ENCODE assay signal across 10 mouse cellular contexts in the genomic region with DNA sequence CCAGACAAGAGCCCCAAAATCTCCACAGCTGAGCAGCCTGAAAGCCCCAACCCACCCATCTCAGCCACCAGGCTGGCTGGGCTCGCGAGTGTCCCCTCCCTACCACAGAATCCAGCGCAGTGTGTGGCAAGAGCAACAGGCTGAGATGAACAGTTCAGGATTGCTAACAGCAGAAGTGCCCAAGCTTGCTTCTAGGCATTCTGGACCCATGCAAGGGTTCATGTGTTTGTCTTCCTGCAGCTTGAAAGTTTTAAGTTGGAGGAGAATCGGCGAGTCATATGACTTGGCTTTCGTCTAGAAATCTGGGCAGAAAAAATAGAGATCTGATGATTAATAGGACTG. TPM values are rescaled to one million over a fixed set of nuclear protein-coding genes. Genes with fewer than 3 reads are reported as not detected.
DNase-seq lines count a peak whose midpoint lies in the region; ATAC-seq and TF ChIP-seq lines count a peak whose summit lies in the region.
"Had no signal": no experiment of that assay in that cellular context is flagged by ENCODE, and none has a peak within 500 bp of the region (broad histone marks: within the 10 kb centered on the region; RNA-seq: fewer than 3 reads in every experiment).

No protein-coding gene starts in this region.

- ATAC-seq in neural tube, embryonic 11.5 days (ENCODE audit: insufficient read depth, low FRiP score, low TSS enrichment): no peak
- no peak for ATAC-seq in liver, embryonic 12.5 days
- no peak for ATAC-seq in megakaryocyte progenitor cell, adult 5-6 weeks (replicated peaks; ENCODE audit: poor library complexity)

- H3K4me2 ChIP-seq in neural tube, embryonic 11.5 days (ENCODE audit: low read depth): peak overlapping the region; percentile 60
- H3K4me2 ChIP-seq in liver, embryonic 12.5 days: peak overlapping the region; percentile 60

- H3K27me3 ChIP-seq in cerebellum, adult 2 months (ENCODE audit: control insufficient read depth, insufficient read depth, low read length): no peaks in the 10 kb centered on the region
- H3K27me3 ChIP-seq in neural tube, embryonic 11.5 days (ENCODE audit: control insufficient read depth, insufficient read depth, low read length): no peaks in the 10 kb centered on the region
- peaks cover 30% of the 10 kb centered on the region for H3K27me3 ChIP-seq in liver, embryonic 12.5 days (replicated peaks)

- H3K9ac ChIP-seq in neural tube, embryonic 11.5 days (ENCODE audit: low read length): no peak overlapping the region
- H3K9ac ChIP-seq in liver, embryonic 12.5 days: no peak overlapping the region

- H3K27ac ChIP-seq in cerebellum, adult 2 months (ENCODE audit: insufficient read depth, low read length): no peak overlapping the region
- no peak overlapping the region for H3K27ac ChIP-seq in neural tube, embryonic 11.5 days (ENCODE audit: low read depth, low read length)
- no peak overlapping the region for H3K27ac ChIP-seq in liver, embryonic 12.5 days

- DNase-seq in cerebellum, adult 2 months: no peak
- no peak for DNase-seq in cerebellum, postnatal 25 days
- DNase-seq in neural tube, embryonic 11.5 days (ENCODE audit: low spot score): no peak
- no peak for DNase-seq in neural tube, embryonic 10.5 days (ENCODE audit: extremely low spot score, low spot score)
- DNase-seq in telencephalon, adult 2 months (ENCODE audit: low read depth, low spot score): peak; percentile 22
- DNase-seq in thymus, postnatal 36 days: no peak

- no peak for TF ChIP-seq POLR2A in cerebellum, adult 2 months (IDR thresholded peaks at IDR 0.05; ENCODE audit: borderline replicate concordance, insufficient read depth, low read length)

- no peak for TF ChIP-seq CTCF in cerebellum, adult 2 months (IDR thresholded peaks at IDR 0.05; ENCODE audit: borderline replicate concordance, insufficient read depth, low read depth, low read length)

- 4% methylated on average over 6 of the region's 6 CpGs for WGBS in cerebellum, adult 2 months
- 2% methylated on average over 6 of the region's 6 CpGs for WGBS in neural tube, embryonic 11.5 days
- WGBS in liver, embryonic 12.5 days (ENCODE audit: insufficient replicate concordance): 4% methylated on average over 6 of the region's 6 CpGs

- H3K36me3 ChIP-seq in neural tube, embryonic 11.5 days (ENCODE audit: control insufficient read depth, insufficient read depth, low read length): no peaks in the 10 kb centered on the region
- no peaks in the 10 kb centered on the region for H3K36me3 ChIP-seq in liver, embryonic 12.5 days

- no peaks in the 10 kb centered on the region for H3K9me3 ChIP-seq in neural tube, embryonic 11.5 days (ENCODE audit: control insufficient read depth, low read length)
- H3K9me3 ChIP-seq in liver, embryonic 12.5 days (replicated peaks): no peaks in the 10 kb centered on the region

- H3K4me3 ChIP-seq in cerebellum, adult 2 months (replicated peaks; ENCODE audit: insufficient read depth, low read depth, low read length): peak overlapping the region; percentile 72
- peak overlapping the region; percentile 41 for H3K4me3 ChIP-seq in neural tube, embryonic 11.5 days (ENCODE audit: low read depth, low read length)
- H3K4me3 ChIP-seq in liver, embryonic 12.5 days: peak overlapping the region; percentile 38
- H3K4me3 ChIP-seq: myocyte had no signal

- H3K4me1 ChIP-seq in cerebellum, adult 2 months (ENCODE audit: control insufficient read depth, insufficient read depth, low read length): no peaks in the 10 kb centered on the region
- no peaks in the 10 kb centered on the region for H3K4me1 ChIP-seq in neural tube, embryonic 11.5 days (ENCODE audit: control insufficient read depth, insufficient read depth, low read length)
- H3K4me1 ChIP-seq in liver, embryonic 12.5 days: no peaks in the 10 kb centered on the region

RNA-seq across cellular contexts. Expression of a gene that starts 43.1 kb away (rescaled TPM):
- 10.8 and 13.6 TPM in 2 replicates for polyA plus RNA-seq in cerebellum, adult 2 months (2012; rRNA removed)
- polyA plus RNA-seq in neural tube, embryonic 11.5 days (2014; fragmentation: Nextera tagmentation; extraction: Ambion mirVana): 2.0 and 2.9 TPM in 2 replicates
- 0.26 and 0.61 TPM in 2 replicates for polyA plus RNA-seq in liver, embryonic 12.5 days (2016; fragmentation: Nextera tagmentation; extraction: Ambion mirVana)
- total RNA-seq in megakaryocyte progenitor cell, adult 5-6 weeks (2015): not detected in 2 replicates
- not detected in 2 replicates for total RNA-seq in megakaryocyte progenitor cell, adult 5-6 weeks (2017)
- total RNA-seq: gastrocnemius, postnatal 25 days had no signal
- polyA plus RNA-seq: myocyte had no signal

RNA-seq across cellular contexts. Expression of a gene that starts 43.3 kb away (rescaled TPM):
- 10.1 and 10.4 TPM in 2 replicates for polyA plus RNA-seq in cerebellum, adult 2 months (2012; rRNA removed)
- polyA plus RNA-seq in neural tube, embryonic 11.5 days (2014; fragmentation: Nextera tagmentation; extraction: Ambion mirVana): 0.73 and 0.93 TPM in 2 replicates
- polyA plus RNA-seq in liver, embryonic 12.5 days (2016; fragmentation: Nextera tagmentation; extraction: Ambion mirVana): 0.01 TPM in 2 replicates
- total RNA-seq in megakaryocyte progenitor cell, adult 5-6 weeks (2015): not detected in 2 replicates
- not detected in 2 replicates for total RNA-seq in megakaryocyte progenitor cell, adult 5-6 weeks (2017)
- total RNA-seq: gastrocnemius, postnatal 25 days had no signal
